Mouse (Mus musculus): ENCODE results near the gene Vmn1r125. TPM values are rescaled to one million over a fixed set of nuclear protein-coding genes. Genes with fewer than 3 reads are reported as not detected.
"Not testable (repeated sequence)": the region's sequence is repeated elsewhere in the genome, so short reads cannot be mapped to it uniquely, and the experiment has no call there.

The Vmn1r125 gene
- not detected for total RNA-seq (2021)
- long read RNA-seq, experiment 1, result 0 reads
- long read RNA-seq, experiment 2, result 0 reads

- DNase-seq (ENCODE audit: low spot score in 2 of 2), result not testable (repeated sequence)
Observed at GRCm38 (mm10) chr7:21271879-21272278, at the start of gene Vmn1r125. TSS of gene Vmn1r125 (plus strand) at chr7:21272179.

- DNase-seq (ENCODE audit: low spot score in 2 of 2), result not testable (repeated sequence)
Observed at GRCm38 (mm10) chr7:21260517-21260916, 11.5 kb upstream of the Vmn1r125 start, which contains the start of gene Vmn1r124. TSS of gene Vmn1r124 (minus strand) at chr7:21260617.

DNA sequence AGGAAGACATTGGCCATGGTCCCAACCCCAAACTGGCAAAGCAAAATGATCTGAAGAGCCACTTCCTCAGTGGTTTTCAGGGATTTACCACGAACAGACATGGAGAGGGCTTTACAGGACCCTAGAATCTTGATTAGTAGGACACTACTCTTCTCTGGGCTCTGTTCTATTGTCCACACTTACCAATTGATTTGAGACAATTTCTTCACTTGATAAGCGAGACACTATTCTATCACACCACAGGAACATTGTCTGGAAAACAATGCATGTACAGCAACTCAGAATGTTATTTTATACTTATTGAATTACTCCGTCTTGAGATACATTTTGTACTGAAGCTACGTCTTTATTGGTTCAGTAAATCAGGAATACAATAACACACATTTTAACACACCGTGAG is 29.4 kb downstream of the Vmn1r125 start, which contains the start of gene Vmn1r126:
TSS of gene Vmn1r126 (minus strand) at position 101 of the 400 bp plus-strand sequence.
- not testable (repeated sequence) for DNase-seq (ENCODE audit: low spot score in 2 of 2)

DNA sequence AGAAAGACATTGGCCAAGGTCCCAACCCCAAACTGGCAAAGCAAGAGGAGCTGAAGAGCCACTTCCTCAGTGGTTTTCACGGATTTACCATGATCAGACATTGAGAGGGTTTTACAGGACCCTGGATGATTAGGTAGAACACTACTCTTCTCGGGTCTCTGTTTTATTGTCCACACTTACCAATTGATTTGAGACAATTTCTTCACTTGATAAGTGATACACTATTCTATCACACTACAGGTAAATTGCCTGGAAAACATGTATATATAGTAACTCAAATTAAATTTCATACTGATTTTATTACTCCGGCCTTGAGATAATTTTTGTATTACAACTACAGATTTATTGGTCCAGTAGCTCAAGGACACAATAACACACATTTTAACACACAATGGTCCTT is 47.8 kb downstream of the Vmn1r125 start, which contains the start of gene Vmn1r127:
TSS of gene Vmn1r127 (minus strand) at position 101 of the 400 bp plus-strand sequence.
- DNase-seq (ENCODE audit: low spot score in 2 of 2), result not testable (repeated sequence)

Other genes with a start within 250 kb of the Vmn1r125 start
- not detected for gene Vmn1r120, start 218.4 kb upstream of the Vmn1r125 start, total RNA-seq (2021)
- gene Vmn1r121, start 173.7 kb upstream of the Vmn1r125 start, total RNA-seq (2021), result not detected
- gene Vmn1r122, start 138.1 kb upstream of the Vmn1r125 start, total RNA-seq (2021), result not detected
- gene Vmn1r123, start 110.0 kb upstream of the Vmn1r125 start, total RNA-seq (2021), result not detected
- not detected for gene Gm5157, start 81.8 kb upstream of the Vmn1r125 start, total RNA-seq (2021)
- gene Vmn1r124, start 11.6 kb upstream of the Vmn1r125 start, total RNA-seq (2021), result not detected
- gene Vmn1r126, start 29.3 kb downstream of the Vmn1r125 start, total RNA-seq (2021), result not detected
- not detected for gene Vmn1r127, start 47.7 kb downstream of the Vmn1r125 start, total RNA-seq (2021)
- not detected for gene Vmn1r128, start 77.2 kb downstream of the Vmn1r125 start, total RNA-seq (2021)
- gene Vmn1r129, start 89.1 kb downstream of the Vmn1r125 start, total RNA-seq (2021), result not detected
- not detected for gene Gm6882, start 160.6 kb downstream of the Vmn1r125 start, total RNA-seq (2021)
- gene Vmn1r130, start 239.6 kb downstream of the Vmn1r125 start, total RNA-seq (2021), result not detected

All from adrenal gland, adult 18-20 months (tissue).